Mouse (Mus musculus) heart, adult 2 months (tissue): Measurements from ENCODE around the gene 1700016D06Rik. TPM values are rescaled to one million over a fixed set of nuclear protein-coding genes. Genes with fewer than 3 reads are reported as not detected.

Source experiments
- DNase-seq, 2 experiments: peaks; one replicate each; pipeline ENCODE4 v3.0.0; 2021
- H3K27ac ChIP-seq: fragments of 200-600 bp; 2 replicates; pipeline ENCODE4 v1.8.1; 2022
- H3K27me3 ChIP-seq: fragments of 200-500 bp; 2 replicates; pipeline ENCODE4 v1.6.1; 2012; ENCODE audit warnings: mild to moderate bottlenecking, low read length, inconsistent platforms, mixed read lengths; ENCODE audit not compliant: control insufficient read depth, insufficient read depth
- H3K36me3 ChIP-seq: fragments of 200-500 bp; 2 replicates; pipeline ENCODE4 v1.6.1; 2012; ENCODE audit warnings: low read length, inconsistent platforms; ENCODE audit not compliant: control insufficient read depth, insufficient read depth
- H3K4me1 ChIP-seq: fragments of 200-500 bp; 2 replicates; pipeline ENCODE4 v1.6.1; 2011; ENCODE audit warnings: low read length; ENCODE audit not compliant: control insufficient read depth, insufficient read depth
- H3K4me3 ChIP-seq: fragments of 200-600 bp; 2 replicates; pipeline ENCODE4 v1.8.1; 2022
- H3K79me2 ChIP-seq: fragments of 200-500 bp; replicated peaks from 2 replicates; pipeline ENCODE4 v1.6.1; 2012; ENCODE audit warnings: mild to moderate bottlenecking, inconsistent platforms, low read length, moderate library complexity, mixed read lengths; ENCODE audit not compliant: control insufficient read depth, insufficient read depth
- H3K9ac ChIP-seq: fragments of 200-500 bp; 2 replicates; pipeline ENCODE4 v1.6.1; 2012; ENCODE audit warnings: low read depth, mild to moderate bottlenecking, control low read depth, inconsistent platforms, low read length, mixed read lengths
- CTCF ChIP-seq: fragments of 200-600 bp; IDR thresholded peaks from 2 replicates; pipeline ENCODE4 v1.8.1; 2022; ENCODE audit warnings: antibody characterized with exemption, mild to moderate bottlenecking, moderate library complexity
- EP300 ChIP-seq: fragments of 200-500 bp; IDR thresholded peaks from 2 replicates; pipeline ENCODE4 v1.6.1; 2011; ENCODE audit warnings: low read depth, low read length, control low read depth; ENCODE audit not compliant: insufficient read depth
- POLR2A ChIP-seq: fragments of 200-500 bp; IDR thresholded peaks from 2 replicates; pipeline ENCODE4 v1.6.1; 2011; ENCODE audit warnings: mild to moderate bottlenecking, low read depth, low read length, control low read depth; ENCODE audit not compliant: insufficient read depth
- WGBS: fragments of 180-500 bp; shearing (Covaris S2); methylation state at CpG from one replicate; pipeline ENCODE4 v1.1.7; 2018; 5-methylcytosine and 5-hydroxymethylcytosine counted together
- intact Hi-C: fragments of 180-260 bp; cut with DNase I; formaldehyde crosslinking; loops from one replicate; pipeline ENCODE4 v1.15.1; 2025
- polyA plus RNA-seq: library from polyadenylated mRNA; depleted of rRNA; stranded (reverse); fragments of >200 nt; gene quantifications from 2 replicates; pipeline ENCODE4 v1.2.3, GENCODE M21; 2012
- total RNA-seq, 2 experiments: library from RNA; stranded (reverse); gene quantifications; 2 replicates each; pipeline ENCODE4 v1.2.3; 2021

Gene 1700016D06Rik
- total and polyA plus RNA-seq, 3 experiments = not detected

DNA sequence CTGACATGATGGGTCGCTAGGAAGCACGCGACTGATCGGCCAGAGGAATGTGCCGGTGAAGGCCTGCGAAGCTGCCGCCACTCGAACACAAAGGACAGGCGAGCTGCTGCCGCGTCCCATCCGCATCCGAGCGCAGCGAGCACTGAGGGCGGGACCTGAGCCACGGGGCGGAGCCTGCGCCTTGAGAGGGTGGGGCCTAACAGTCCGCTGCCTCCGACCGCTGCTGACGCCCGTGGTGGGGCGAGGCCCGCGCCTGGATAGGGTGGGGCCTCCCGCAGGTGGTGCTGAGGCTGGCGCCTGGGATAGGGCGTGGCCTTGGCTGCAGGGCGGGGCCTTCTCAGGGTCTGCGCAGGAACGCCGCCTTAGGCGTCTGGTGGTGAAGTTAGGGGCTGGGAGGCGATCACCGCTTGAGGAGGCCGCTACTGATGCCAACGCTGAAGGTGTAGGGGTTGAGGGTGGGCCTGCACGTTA is 65.2 kb downstream of the 1700016D06Rik start, which contains the start of gene Ankrd10:
Gene Ankrd10, minus strand, starts transcription at position 147 of the 471 bp plus-strand sequence.
- Histone ChIP-seq H3K9ac (peak within 1 kb of the TSS; percentile 85), H3K27me3 (no peaks in the 10 kb centered on the region), H3K36me3 (peaks cover 7% of the 10 kb centered on the region; the same call in 1 of the 2 replicates), H3K4me3 (peak within 1 kb of the TSS; percentile 69), H3K79me2 (no peaks in the 10 kb centered on the region), H3K4me1 (peaks cover 8% of the 10 kb centered on the region), H3K27ac (peak within 1 kb of the TSS; percentile 94)
- TF ChIP-seq EP300 (no peak), POLR2A (peak; percentile 94)
- intact Hi-C loops = loop anchor here (2.0 to 10.0 kb wide), 4 partner anchors 57 to 119 kb away; partner anchors contain the start of gene Cars2
- DNase-seq = peak; percentile 97 to 98
- WGBS = under 1% methylated on average over 40 of the region's 40 CpGs

DNA sequence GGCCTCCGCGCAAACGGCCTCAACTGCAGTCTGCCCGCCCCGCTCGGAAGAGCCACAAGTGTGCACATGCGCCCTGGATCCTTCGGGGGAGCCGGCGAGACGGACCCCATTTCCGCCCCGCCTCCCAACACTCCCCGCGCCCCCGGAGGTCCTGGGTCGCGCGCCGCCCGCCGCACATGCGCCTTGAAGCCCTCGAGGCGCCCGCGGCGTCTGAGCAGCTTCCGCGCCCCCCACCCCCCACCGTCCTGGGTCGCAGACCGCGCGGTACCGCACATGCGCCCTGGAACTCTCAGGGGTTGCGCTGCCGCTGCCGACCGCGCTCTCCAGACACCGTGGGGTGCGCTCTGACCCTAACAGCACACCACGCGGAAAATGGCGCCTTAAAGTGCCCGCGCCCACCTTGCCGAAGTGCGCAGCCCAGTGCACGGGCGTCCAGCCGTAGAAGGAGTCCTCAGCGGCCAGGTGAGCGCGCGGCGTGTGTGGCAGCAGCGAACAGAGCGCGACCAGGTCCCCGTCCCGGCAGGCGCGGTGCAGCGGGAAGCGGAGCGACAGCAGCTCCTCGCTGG is 65.8 kb downstream of the 1700016D06Rik start:
- peak; percentile 90 to 92 for DNase-seq
- intact Hi-C loops = loop anchor here (2.0 to 10.0 kb wide), 3 partner anchors 57 to 120 kb away; no protein-coding TSS in a partner anchor

GRCm38 (mm10) chr8:11634331-11635011 is 66.4 kb downstream of the 1700016D06Rik start:
- H3K4me3 ChIP-seq = peak overlapping the region; percentile 69
- WGBS = 4% methylated on average over 39 of the region's 39 CpGs
- peak overlapping the region; percentile 85 for H3K9ac ChIP-seq
- peak overlapping the region; percentile 94 for H3K27ac ChIP-seq
- H3K79me2 ChIP-seq = peaks cover 2% of the 10 kb centered on the region; the same call in 1 of the 2 replicates
- TF ChIP-seq POLR2A = 0 out of 2 replicates have a peak, but pooled peaks have one; percentile 39
- no peak for TF ChIP-seq EP300
- no peak for TF ChIP-seq CTCF
- H3K4me1 ChIP-seq = peaks cover 8% of the 10 kb centered on the region
- H3K36me3 ChIP-seq = peaks cover 8% of the 10 kb centered on the region; the same call in 1 of the 2 replicates
- intact Hi-C loops = loop anchor here (2.0 to 10.0 kb wide), 4 partner anchors 58 to 120 kb away; partner anchors contain the start of gene 1700016D06Rik
- no peak for DNase-seq
- no peaks in the 10 kb centered on the region for H3K27me3 ChIP-seq

More for the DNA sequence above, 65.8 kb downstream of the 1700016D06Rik start:
- peak overlapping the region; percentile 69 for H3K4me3 ChIP-seq
- peak overlapping the region; percentile 85 for H3K9ac ChIP-seq
- H3K36me3 ChIP-seq = peaks cover 7% of the 10 kb centered on the region; the same call in 1 of the 2 replicates
- H3K4me1 ChIP-seq = peaks cover 8% of the 10 kb centered on the region
- peak overlapping the region; percentile 94 for H3K27ac ChIP-seq
- WGBS = under 1% methylated on average over 57 of the region's 70 CpGs
- TF ChIP-seq CTCF (peak; percentile 47), POLR2A (no peak), EP300 (peak; percentile 32; the same call in 1 of the 2 replicates)
- peaks cover 2% of the 10 kb centered on the region; the same call in 1 of the 2 replicates for H3K79me2 ChIP-seq
- H3K27me3 ChIP-seq = no peaks in the 10 kb centered on the region

DNA sequence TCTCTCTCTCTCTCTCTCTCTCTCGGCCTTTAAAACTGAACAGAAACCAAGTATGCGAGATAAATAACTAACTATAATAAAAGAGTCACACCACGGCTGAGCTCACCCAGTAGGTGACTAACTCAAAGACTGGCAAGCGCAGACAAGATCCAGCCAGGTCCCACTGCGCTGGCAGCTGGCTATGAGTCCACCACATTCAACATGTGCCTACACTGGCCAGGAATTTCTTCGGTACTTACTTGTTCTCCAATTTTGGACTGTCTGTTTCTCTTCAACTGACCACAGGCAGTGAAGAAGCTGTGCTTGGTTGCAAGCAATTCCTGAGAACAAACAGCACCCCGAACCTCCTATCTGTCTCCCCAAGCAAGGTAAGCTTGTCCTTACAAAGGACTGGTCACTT is 67.4 kb downstream of the 1700016D06Rik start:
- H3K27ac ChIP-seq = peak overlapping the region; percentile 94
- H3K4me1 ChIP-seq = peaks cover 12% of the 10 kb centered on the region
- H3K9ac ChIP-seq = peak overlapping the region; percentile 10; the same call in 1 of the 2 replicates
- intact Hi-C loops = loop anchor here (5.0 to 10.0 kb wide), 2 partner anchors 69 to 121 kb away; partner anchors contain the start of gene 1700016D06Rik
- no peaks in the 10 kb centered on the region for H3K27me3 ChIP-seq
- 44% methylated on average over 7 of the region's 7 CpGs for WGBS
- peaks cover 13% of the 10 kb centered on the region for H3K36me3 ChIP-seq
- TF ChIP-seq EP300 (no peak), CTCF (no peak), POLR2A (no peak; the same call in 1 of the 2 replicates)
- DNase-seq = peak in 1 of 2 experiments; percentile 47
- H3K4me3 ChIP-seq = no peak overlapping the region
- peaks cover 2% of the 10 kb centered on the region; the same call in 1 of the 2 replicates for H3K79me2 ChIP-seq

GRCm38 (mm10) chr8:11632406-11632805 is 68.5 kb downstream of the 1700016D06Rik start:
- H3K36me3 ChIP-seq = peaks cover 13% of the 10 kb centered on the region
- DNase-seq = peak; percentile 73 to 78
- no peak overlapping the region for H3K9ac ChIP-seq
- 0 out of 2 replicates have a peak, but pooled peaks have one; percentile 0 for TF ChIP-seq CTCF
- no peak for TF ChIP-seq POLR2A
- 0 out of 2 replicates have a peak, but pooled peaks have one; percentile 56 for TF ChIP-seq EP300
- H3K27me3 ChIP-seq = no peaks in the 10 kb centered on the region
- H3K79me2 ChIP-seq = peaks cover 2% of the 10 kb centered on the region; the same call in 1 of the 2 replicates
- intact Hi-C loops = loop anchor here (5.0 to 10.0 kb wide), 2 partner anchors 70 to 122 kb away; partner anchors contain the start of gene 1700016D06Rik
- 6% methylated on average over 2 of the region's 2 CpGs for WGBS
- peaks cover 13% of the 10 kb centered on the region for H3K4me1 ChIP-seq
- H3K27ac ChIP-seq = peak overlapping the region; percentile 66
- H3K4me3 ChIP-seq = no peak overlapping the region
